Comparison of ENCODE assay signal across 9 mouse cellular contexts in the genomic region with DNA sequence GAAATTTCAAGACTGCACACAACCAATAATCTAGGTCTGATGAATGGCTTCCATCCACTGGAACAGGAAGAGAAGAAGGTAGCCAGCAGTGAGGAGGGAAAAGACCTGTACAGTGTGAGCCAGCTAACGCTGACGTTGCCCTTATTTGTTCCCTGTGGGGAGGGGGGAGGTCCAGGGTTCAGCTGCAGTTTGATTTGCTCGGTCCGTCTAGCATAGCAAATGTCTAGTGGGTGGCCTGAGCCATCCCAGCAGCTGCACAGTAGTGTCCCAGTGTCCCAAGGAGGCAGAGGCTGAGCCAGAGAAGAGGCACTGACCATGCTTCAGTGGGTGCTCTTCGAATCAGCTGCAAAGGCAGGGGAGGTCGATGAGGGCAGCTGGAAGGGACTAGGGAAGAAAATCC.
DNase-seq lines count a peak whose midpoint lies in the region; ATAC-seq and TF ChIP-seq lines count a peak whose summit lies in the region.
"Had no signal": no experiment of that assay in that cellular context is flagged by ENCODE, and none has a peak within 500 bp of the region (broad histone marks: within the 10 kb centered on the region; RNA-seq: fewer than 3 reads in every experiment).

No protein-coding gene starts in this region.

- no peak for TF ChIP-seq CTCF in hindbrain, postnatal 0 days (IDR thresholded peaks at IDR 0.05; ENCODE audit: low read depth)

- WGBS in neural tube, embryonic 15.5 days, result 24% methylated on average over 6 of the region's 6 CpGs
- 34% methylated on average over 6 of the region's 6 CpGs for WGBS in hindbrain, postnatal 0 days
- WGBS in liver, embryonic 15.5 days (ENCODE audit: insufficient replicate concordance), result 30% methylated on average over 6 of the region's 6 CpGs

- no peak overlapping the region for H3K4me2 ChIP-seq in neural tube, embryonic 15.5 days
- no peak overlapping the region for H3K4me2 ChIP-seq in hindbrain, postnatal 0 days (ENCODE audit: low read depth, low read length)
- H3K4me2 ChIP-seq in liver, embryonic 15.5 days, result no peak overlapping the region

- peaks cover 13% of the 10 kb centered on the region; the same call in 1 of the 2 replicates for H3K4me1 ChIP-seq in neural tube, embryonic 15.5 days
- no peaks in the 10 kb centered on the region for H3K4me1 ChIP-seq in hindbrain, postnatal 0 days (ENCODE audit: insufficient read depth, low read length)
- H3K4me1 ChIP-seq in liver, embryonic 15.5 days (replicated peaks), result no peaks in the 10 kb centered on the region

- no peak overlapping the region for H3K9ac ChIP-seq in neural tube, embryonic 15.5 days (replicated peaks)
- no peak overlapping the region for H3K9ac ChIP-seq in hindbrain, postnatal 0 days (replicated peaks; ENCODE audit: low read length)
- no peak overlapping the region for H3K9ac ChIP-seq in liver, embryonic 15.5 days

- no peaks in the 10 kb centered on the region for H3K27me3 ChIP-seq in neural tube, embryonic 15.5 days (replicated peaks)
- H3K27me3 ChIP-seq in hindbrain, postnatal 0 days (ENCODE audit: insufficient read depth, low read length), result no peaks in the 10 kb centered on the region
- no peaks in the 10 kb centered on the region for H3K27me3 ChIP-seq in liver, embryonic 15.5 days

- H3K4me3 ChIP-seq in neural tube, embryonic 15.5 days (replicated peaks), result no peak overlapping the region
- H3K4me3 ChIP-seq in hindbrain, postnatal 0 days (ENCODE audit: low read length), result no peak overlapping the region
- H3K4me3 ChIP-seq in liver, embryonic 15.5 days (replicated peaks), result no peak overlapping the region

- no peaks in the 10 kb centered on the region for H3K9me3 ChIP-seq in neural tube, embryonic 15.5 days (replicated peaks)
- no peaks in the 10 kb centered on the region for H3K9me3 ChIP-seq in hindbrain, postnatal 0 days (ENCODE audit: low read length)
- H3K9me3 ChIP-seq in liver, embryonic 15.5 days (replicated peaks), result no peaks in the 10 kb centered on the region

- no peak for ATAC-seq in neural tube, embryonic 15.5 days (ENCODE audit: low FRiP score)
- peak; percentile 65 for ATAC-seq in hindbrain, postnatal 0 days
- ATAC-seq in liver, embryonic 15.5 days (ENCODE audit: insufficient read depth), result peak; percentile 57

- H3K27ac ChIP-seq in neural tube, embryonic 15.5 days (replicated peaks), result no peak overlapping the region
- peak overlapping the region; percentile 36; the same call in 1 of the 2 replicates for H3K27ac ChIP-seq in hindbrain, postnatal 0 days
- H3K27ac ChIP-seq in liver, embryonic 15.5 days (replicated peaks), result peak overlapping the region; percentile 41
- H3K27ac ChIP-seq: macrophage had no signal

- H3K36me3 ChIP-seq in neural tube, embryonic 15.5 days, result no peaks in the 10 kb centered on the region
- no peaks in the 10 kb centered on the region for H3K36me3 ChIP-seq in hindbrain, postnatal 0 days (ENCODE audit: insufficient read depth, low read length)
- no peaks in the 10 kb centered on the region for H3K36me3 ChIP-seq in liver, embryonic 15.5 days (replicated peaks)

- peak; percentile 31 for DNase-seq in neural tube, embryonic 10.5 days (ENCODE audit: extremely low spot score, low spot score)
- peak; percentile 6 for DNase-seq in hindbrain, postnatal 0 days (ENCODE audit: low spot score)
- no peak for DNase-seq in right cerebral cortex, postnatal 10 days (ENCODE audit: low spot score in 2 of 2)
- DNase-seq in left cerebral cortex, adult 11 months (ENCODE audit: low spot score), result no peak
- no peak for DNase-seq in adrenal gland, adult 8-10 months
- DNase-seq: heart, postnatal 14 days had no signal

Comparison
In these comparisons a context has a peak if more than half of its experiments do, and no peak if none do; other contexts are left out.
1. DNase-seq: peak in neural tube, embryonic 10.5 days (single experiment) and hindbrain, postnatal 0 days (single experiment); none in right cerebral cortex, postnatal 10 days (0 of 2), left cerebral cortex, adult 11 months (single experiment) and adrenal gland, adult 8-10 months (single experiment).